In genomic region chr10:81358209-81358608, GRCm38 (mm10) we compare ENCODE assay signal across 9 mouse cellular contexts. TPM values are rescaled to one million over a fixed set of nuclear protein-coding genes. Genes with fewer than 3 reads are reported as not detected.
DNase-seq lines count a peak whose midpoint lies in the region; ATAC-seq and TF ChIP-seq lines count a peak whose summit lies in the region.
"Had no signal": no experiment of that assay in that cellular context is flagged by ENCODE, and none has a peak within 500 bp of the region (broad histone marks: within the 10 kb centered on the region; RNA-seq: fewer than 3 reads in every experiment).

No protein-coding gene starts in this region.

- no peaks in the 10 kb centered on the region for H3K36me3 ChIP-seq in liver, adult 2 months (ENCODE audit: control insufficient read depth, insufficient read depth, low read length)
- peaks cover 28% of the 10 kb centered on the region for H3K36me3 ChIP-seq in embryonic facial prominence, embryonic 13.5 days
- peaks cover 2% of the 10 kb centered on the region; the same call in 1 of the 2 replicates for H3K36me3 ChIP-seq in limb, embryonic 11.5 days (ENCODE audit: control insufficient read depth, insufficient read depth, low read length)
- peaks cover 15% of the 10 kb centered on the region; the same call in 1 of the 2 replicates for H3K36me3 ChIP-seq in neural tube, embryonic 15.5 days

- DNase-seq in liver, adult 2 months (ENCODE audit: extremely low read depth, low read depth, low spot score): no peak
- no peak for DNase-seq in liver
- DNase-seq in limb, embryonic 11.5 days (ENCODE audit: low spot score): no peak
- no peak for DNase-seq in cerebellum, adult 8-10 months
- DNase-seq in right cerebral cortex, postnatal 4 days: no peak
- no peak for DNase-seq in natural killer cell, adult 2 months (ENCODE audit: low spot score in 2 of 2)
- DNase-seq: adrenal gland, postnatal 10 days had no signal

- ATAC-seq in embryonic facial prominence, embryonic 13.5 days (ENCODE audit: insufficient number of reproducible peaks, insufficient read depth, low FRiP score, low TSS enrichment, low read depth): no peak; the same call in 1 of the 2 replicates
- ATAC-seq in limb, embryonic 11.5 days (ENCODE audit: insufficient number of reproducible peaks, low FRiP score, low TSS enrichment, low read depth): no peak
- ATAC-seq in neural tube, embryonic 15.5 days (ENCODE audit: low FRiP score): no peak

- peaks cover 13% of the 10 kb centered on the region for H3K4me1 ChIP-seq in liver, adult 2 months (ENCODE audit: control insufficient read depth, insufficient read depth, low read length)
- H3K4me1 ChIP-seq in embryonic facial prominence, embryonic 13.5 days: peaks cover 49% of the 10 kb centered on the region
- H3K4me1 ChIP-seq in limb, embryonic 11.5 days (ENCODE audit: control insufficient read depth, insufficient read depth, low read length): peaks cover 13% of the 10 kb centered on the region; the same call in 1 of the 2 replicates
- peaks cover 42% of the 10 kb centered on the region for H3K4me1 ChIP-seq in neural tube, embryonic 15.5 days

- peak overlapping the region; percentile 91 for H3K9ac ChIP-seq in liver, adult 2 months (ENCODE audit: low read depth, low read length)
- H3K9ac ChIP-seq in embryonic facial prominence, embryonic 13.5 days: peak overlapping the region; percentile 84
- peak overlapping the region; percentile 75 for H3K9ac ChIP-seq in limb, embryonic 11.5 days (ENCODE audit: low read length)
- peak overlapping the region; percentile 76 for H3K9ac ChIP-seq in neural tube, embryonic 15.5 days (replicated peaks)

- H3K27me3 ChIP-seq in liver, adult 2 months (ENCODE audit: control insufficient read depth, insufficient read depth, low read length): no peaks in the 10 kb centered on the region
- H3K27me3 ChIP-seq in embryonic facial prominence, embryonic 13.5 days: peaks cover 8% of the 10 kb centered on the region
- H3K27me3 ChIP-seq in limb, embryonic 11.5 days (ENCODE audit: control insufficient read depth, insufficient read depth, low read length): peaks cover 7% of the 10 kb centered on the region
- H3K27me3 ChIP-seq in neural tube, embryonic 15.5 days (replicated peaks): peaks cover 8% of the 10 kb centered on the region

- TF ChIP-seq POLR2A in liver, adult 2 months (IDR thresholded peaks at IDR 0.05; ENCODE audit: extremely low read depth, insufficient read depth, low read length): no peak

- no peaks in the 10 kb centered on the region for H3K9me3 ChIP-seq in embryonic facial prominence, embryonic 13.5 days
- no peaks in the 10 kb centered on the region for H3K9me3 ChIP-seq in limb, embryonic 11.5 days (ENCODE audit: control insufficient read depth, low read length)
- no peaks in the 10 kb centered on the region for H3K9me3 ChIP-seq in neural tube, embryonic 15.5 days (replicated peaks)

- peak overlapping the region; percentile 98 for H3K4me2 ChIP-seq in embryonic facial prominence, embryonic 13.5 days
- H3K4me2 ChIP-seq in limb, embryonic 11.5 days (ENCODE audit: low read depth, severe bottlenecking): peak overlapping the region; percentile 99
- H3K4me2 ChIP-seq in neural tube, embryonic 15.5 days: peak overlapping the region; percentile 85

- H3K79me2 ChIP-seq in liver, adult 2 months (ENCODE audit: control insufficient read depth, insufficient read depth, low read length): 0 out of 2 replicates have a peak, but pooled peaks cover 3% of the 10 kb centered on the region

- no peak overlapping the region for H3K4me3 ChIP-seq in liver, adult 2 months (ENCODE audit: insufficient read depth, low read depth, low read length)
- peak overlapping the region; percentile 78 for H3K4me3 ChIP-seq in embryonic facial prominence, embryonic 13.5 days
- H3K4me3 ChIP-seq in limb, embryonic 11.5 days (ENCODE audit: low read depth, low read length): peak overlapping the region; percentile 77
- H3K4me3 ChIP-seq in neural tube, embryonic 15.5 days (replicated peaks): peak overlapping the region; percentile 73

- H3K27ac ChIP-seq in liver, adult 2 months (replicated peaks; ENCODE audit: insufficient read depth, low read depth, low read length): no peak overlapping the region
- no peak overlapping the region for H3K27ac ChIP-seq in embryonic facial prominence, embryonic 13.5 days
- no peak overlapping the region for H3K27ac ChIP-seq in limb, embryonic 11.5 days (replicated peaks; ENCODE audit: low read depth, low read length)
- no peak overlapping the region for H3K27ac ChIP-seq in neural tube, embryonic 15.5 days (replicated peaks)

- no peak for TF ChIP-seq CTCF in liver, adult 2 months (IDR thresholded peaks at IDR 0.05; ENCODE audit: low read depth, low read length)

- 50% methylated on average over 4 of the region's 4 CpGs for WGBS in liver, adult 2 months
- WGBS in embryonic facial prominence, embryonic 13.5 days: 30% methylated on average over 4 of the region's 4 CpGs
- 29% methylated on average over 4 of the region's 4 CpGs for WGBS in limb, embryonic 11.5 days
- 36% methylated on average over 4 of the region's 4 CpGs for whole genome bisulfite sequencing in neural tube, embryonic 15.5 days

RNA-seq across cellular contexts. Expression of gene Mfsd12, which starts 0.9 kb away (rescaled TPM):
- 5.3 and 7.4 TPM in 2 replicates for total RNA-seq in liver, adult 2 months (2014; rRNA removed)
- 12.8 and 13.4 TPM in 2 replicates for polyA plus RNA-seq in liver, adult 2 months (2012; rRNA removed)
- polyA plus RNA-seq in embryonic facial prominence, embryonic 13.5 days (2015; fragmentation: Nextera tagmentation; extraction: Ambion mirVana): 10.7 and 11.0 TPM in 2 replicates
- 4.7 and 5.9 TPM in 2 replicates for polyA plus RNA-seq in limb, embryonic 11.5 days (2014; fragmentation: Nextera tagmentation; extraction: Ambion mirVana)
- polyA plus RNA-seq in neural tube, embryonic 15.5 days (2015; fragmentation: Nextera tagmentation; extraction: Ambion mirVana): 22.9 and 29.4 TPM in 2 replicates

RNA-seq across cellular contexts. Expression of gene 4930404N11Rik, which starts 7.4 kb away (rescaled TPM):
- 0.47 TPM in 1 of 2 replicates, not detected in the other for total RNA-seq in liver, adult 2 months (2014; rRNA removed)
- 0.12 and 0.37 TPM in 2 replicates for polyA plus RNA-seq in liver, adult 2 months (2012; rRNA removed)
- 1.0 and 1.2 TPM in 2 replicates for polyA plus RNA-seq in embryonic facial prominence, embryonic 13.5 days (2015; fragmentation: Nextera tagmentation; extraction: Ambion mirVana)
- 0.21 and 0.45 TPM in 2 replicates for polyA plus RNA-seq in limb, embryonic 11.5 days (2014; fragmentation: Nextera tagmentation; extraction: Ambion mirVana)
- polyA plus RNA-seq in neural tube, embryonic 15.5 days (2015; fragmentation: Nextera tagmentation; extraction: Ambion mirVana): 1.3 and 1.5 TPM in 2 replicates

RNA-seq across cellular contexts. Expression of gene Hmg20b, which starts 7.9 kb away (rescaled TPM):
- 9.9 and 10.8 TPM in 2 replicates for total RNA-seq in liver, adult 2 months (2014; rRNA removed)
- 48.1 and 54.0 TPM in 2 replicates for polyA plus RNA-seq in liver, adult 2 months (2012; rRNA removed)
- 109 and 113 TPM in 2 replicates for polyA plus RNA-seq in embryonic facial prominence, embryonic 13.5 days (2015; fragmentation: Nextera tagmentation; extraction: Ambion mirVana)
- polyA plus RNA-seq in limb, embryonic 11.5 days (2014; fragmentation: Nextera tagmentation; extraction: Ambion mirVana): 129 and 130 TPM in 2 replicates
- polyA plus RNA-seq in neural tube, embryonic 15.5 days (2015; fragmentation: Nextera tagmentation; extraction: Ambion mirVana): 31.0 and 48.9 TPM in 2 replicates

RNA-seq across cellular contexts. Expression of gene Gipc3, which starts 15.1 kb away (rescaled TPM):
- under 0.01 and 0.27 TPM in 2 replicates for total RNA-seq in liver, adult 2 months (2014; rRNA removed)
- polyA plus RNA-seq in liver, adult 2 months (2012; rRNA removed): 0.51 and 0.57 TPM in 2 replicates
- polyA plus RNA-seq in embryonic facial prominence, embryonic 13.5 days (2015; fragmentation: Nextera tagmentation; extraction: Ambion mirVana): 0.13 TPM in 1 of 2 replicates, not detected in the other
- not detected in 2 replicates for polyA plus RNA-seq in limb, embryonic 11.5 days (2014; fragmentation: Nextera tagmentation; extraction: Ambion mirVana)
- polyA plus RNA-seq in neural tube, embryonic 15.5 days (2015; fragmentation: Nextera tagmentation; extraction: Ambion mirVana): not detected in 2 replicates

RNA-seq across cellular contexts. Expression of gene Fzr1, which starts 20.1 kb away (rescaled TPM):
- 6.2 and 8.1 TPM in 2 replicates for total RNA-seq in liver, adult 2 months (2014; rRNA removed)
- 20.9 and 29.9 TPM in 2 replicates for polyA plus RNA-seq in liver, adult 2 months (2012; rRNA removed)
- polyA plus RNA-seq in embryonic facial prominence, embryonic 13.5 days (2015; fragmentation: Nextera tagmentation; extraction: Ambion mirVana): 102 and 119 TPM in 2 replicates
- 107 and 119 TPM in 2 replicates for polyA plus RNA-seq in limb, embryonic 11.5 days (2014; fragmentation: Nextera tagmentation; extraction: Ambion mirVana)
- 132 and 146 TPM in 2 replicates for polyA plus RNA-seq in neural tube, embryonic 15.5 days (2015; fragmentation: Nextera tagmentation; extraction: Ambion mirVana)
